Mouse (Mus musculus) ES-Bruce4 (cell line): ENCODE data around the gene Prdm13.

ENCODE experiments used
- CTCF ChIP-seq: IDR thresholded peaks from one replicate; pipeline ENCODE4 v1.8.1; 2011; ENCODE audit warnings: low read depth, low read length
- POLR2A ChIP-seq: IDR thresholded peaks from one replicate; pipeline ENCODE4 v1.8.1; 2011; ENCODE audit warnings: low read length; ENCODE audit not compliant: insufficient read depth

DNA sequence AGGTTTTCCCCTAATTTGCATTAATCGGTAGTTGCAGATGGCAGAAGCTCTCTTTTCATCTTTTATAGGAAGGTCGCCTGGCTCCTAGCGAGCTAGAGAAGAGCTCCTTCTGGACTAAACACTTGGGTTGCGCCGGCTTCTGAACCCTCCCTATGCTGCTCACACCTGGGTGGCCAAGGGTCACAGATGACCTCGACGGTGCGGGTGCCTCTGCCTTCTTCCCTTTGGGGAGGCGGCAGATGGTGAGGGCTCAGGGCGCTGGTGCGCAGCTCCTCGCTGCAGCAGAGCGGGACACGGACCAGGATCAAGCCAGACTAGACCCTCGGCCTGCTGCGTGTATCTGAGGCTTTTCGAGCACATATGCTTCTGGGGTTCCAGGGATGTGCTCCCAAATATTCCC, 11.7 kb downstream of the Prdm13 start:
- TF ChIP-seq CTCF (no peak), POLR2A (no peak)
